Mouse (Mus musculus): ENCODE measurements around the gene Mto1. TPM values are rescaled to one million over a fixed set of nuclear protein-coding genes. Genes with fewer than 3 reads are reported as not detected.

The Mto1 gene
- polyA plus RNA-seq, 1 experiment, result 11.5 TPM

- Histone ChIP-seq H3K4me3 (ENCODE audit: control insufficient read depth, low read depth, low read length) (no peak overlapping the region), H3K27ac (ENCODE audit: control insufficient read depth, insufficient read depth, low read depth, low read length) (no peak overlapping the region), H3K4me1 (ENCODE audit: control insufficient read depth, insufficient read depth, low read length) (peaks cover 11% of the 10 kb centered on the region), H3K27me3 (ENCODE audit: control insufficient read depth, insufficient read depth, low read length) (no peaks in the 10 kb centered on the region), H3K36me3 (ENCODE audit: control insufficient read depth, insufficient read depth, low read length) (no peaks in the 10 kb centered on the region)
- no peak for TF ChIP-seq CTCF (IDR thresholded peaks at IDR 0.05; ENCODE audit: control insufficient read depth, insufficient read depth, insufficient replicate concordance, low read depth, low read length)
- no peak for TF ChIP-seq POLR2A (IDR thresholded peaks at IDR 0.05; ENCODE audit: control insufficient read depth, low read depth, low read length)
Observed at GRCm38 (mm10) chr9:78430486-78430885, 17.5 kb upstream of the Mto1 start.

DNA sequence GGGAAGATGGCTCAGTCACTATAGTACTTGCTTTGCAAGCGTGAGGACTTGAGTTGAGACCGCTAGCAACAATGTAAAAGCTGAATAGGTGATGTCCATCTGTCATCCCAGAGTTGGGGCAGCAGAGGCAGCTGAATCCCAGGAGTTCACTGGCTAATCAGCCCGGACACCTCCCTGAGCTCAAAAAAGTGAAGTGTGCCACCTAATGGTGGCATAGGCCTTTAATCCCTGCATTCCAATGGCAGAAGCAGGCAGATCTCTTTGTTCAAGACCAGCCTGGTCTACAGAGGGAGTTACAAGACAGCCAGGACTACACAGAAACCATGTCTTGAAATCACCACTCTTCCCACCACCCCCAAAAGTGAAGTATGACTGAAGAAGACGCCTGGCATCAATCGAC lies 15.5 kb upstream of the Mto1 start:
- Histone ChIP-seq H3K4me3 (ENCODE audit: control insufficient read depth, low read depth, low read length) (no peak overlapping the region), H3K36me3 (ENCODE audit: control insufficient read depth, insufficient read depth, low read length) (no peaks in the 10 kb centered on the region), H3K27me3 (ENCODE audit: control insufficient read depth, insufficient read depth, low read length) (no peaks in the 10 kb centered on the region), H3K27ac (ENCODE audit: control insufficient read depth, insufficient read depth, low read depth, low read length) (no peak overlapping the region), H3K4me1 (ENCODE audit: control insufficient read depth, insufficient read depth, low read length) (peaks cover 8% of the 10 kb centered on the region)
- TF ChIP-seq CTCF (IDR thresholded peaks at IDR 0.05; ENCODE audit: control insufficient read depth, insufficient read depth, insufficient replicate concordance, low read depth, low read length) (no peak), POLR2A (IDR thresholded peaks at IDR 0.05; ENCODE audit: control insufficient read depth, low read depth, low read length) (no peak)

DNA sequence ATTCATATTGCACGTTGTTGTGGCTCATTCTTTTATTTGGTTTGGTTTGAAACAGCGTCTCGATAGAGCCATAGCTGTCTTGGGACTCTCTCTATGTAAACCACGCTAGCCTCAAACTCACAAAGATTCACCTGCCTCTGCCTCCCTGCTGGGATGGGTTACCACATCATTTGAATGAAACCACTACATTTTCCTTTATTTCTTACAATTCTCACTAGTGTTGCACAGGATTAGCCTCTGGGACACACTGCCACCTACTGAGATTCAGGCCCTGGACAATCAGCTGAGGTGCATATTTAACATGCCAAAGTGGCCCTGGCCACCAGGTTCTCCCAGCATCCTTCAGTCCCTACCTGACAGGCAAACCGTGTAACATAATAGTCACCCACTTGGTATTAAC lies 8.6 kb upstream of the Mto1 start:
- H3K27me3 ChIP-seq (ENCODE audit: control insufficient read depth, insufficient read depth, low read length), result no peaks in the 10 kb centered on the region
- peaks cover 10% of the 10 kb centered on the region for H3K4me1 ChIP-seq (ENCODE audit: control insufficient read depth, insufficient read depth, low read length)
- TF ChIP-seq CTCF (IDR thresholded peaks at IDR 0.05; ENCODE audit: control insufficient read depth, insufficient read depth, insufficient replicate concordance, low read depth, low read length) (no peak), POLR2A (IDR thresholded peaks at IDR 0.05; ENCODE audit: control insufficient read depth, low read depth, low read length) (no peak)
- no peak overlapping the region for H3K4me3 ChIP-seq (ENCODE audit: control insufficient read depth, low read depth, low read length)
- H3K27ac ChIP-seq (ENCODE audit: control insufficient read depth, insufficient read depth, low read depth, low read length), result no peak overlapping the region
- H3K36me3 ChIP-seq (ENCODE audit: control insufficient read depth, insufficient read depth, low read length), result no peaks in the 10 kb centered on the region

DNA sequence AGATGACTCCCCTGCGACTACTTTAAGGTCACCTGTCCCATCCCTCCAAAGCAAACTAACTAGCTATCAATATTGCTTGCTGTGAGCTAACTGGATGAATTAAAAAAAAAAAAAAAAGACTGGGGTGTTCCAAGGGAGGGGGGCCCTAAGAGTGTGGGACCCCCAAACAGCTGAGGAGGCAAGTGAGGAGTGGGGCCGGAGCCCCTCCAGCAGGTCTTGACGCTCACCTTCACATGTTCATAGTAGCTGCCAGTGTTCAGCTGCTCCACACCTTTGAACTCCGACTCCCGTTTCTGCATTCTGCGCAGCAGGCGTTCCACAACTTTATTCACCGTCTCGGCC lies 5.8 kb upstream of the Mto1 start:
- Histone ChIP-seq H3K27me3 (ENCODE audit: control insufficient read depth, insufficient read depth, low read length) (no peaks in the 10 kb centered on the region), H3K4me1 (ENCODE audit: control insufficient read depth, insufficient read depth, low read length) (peaks cover 10% of the 10 kb centered on the region)

DNA sequence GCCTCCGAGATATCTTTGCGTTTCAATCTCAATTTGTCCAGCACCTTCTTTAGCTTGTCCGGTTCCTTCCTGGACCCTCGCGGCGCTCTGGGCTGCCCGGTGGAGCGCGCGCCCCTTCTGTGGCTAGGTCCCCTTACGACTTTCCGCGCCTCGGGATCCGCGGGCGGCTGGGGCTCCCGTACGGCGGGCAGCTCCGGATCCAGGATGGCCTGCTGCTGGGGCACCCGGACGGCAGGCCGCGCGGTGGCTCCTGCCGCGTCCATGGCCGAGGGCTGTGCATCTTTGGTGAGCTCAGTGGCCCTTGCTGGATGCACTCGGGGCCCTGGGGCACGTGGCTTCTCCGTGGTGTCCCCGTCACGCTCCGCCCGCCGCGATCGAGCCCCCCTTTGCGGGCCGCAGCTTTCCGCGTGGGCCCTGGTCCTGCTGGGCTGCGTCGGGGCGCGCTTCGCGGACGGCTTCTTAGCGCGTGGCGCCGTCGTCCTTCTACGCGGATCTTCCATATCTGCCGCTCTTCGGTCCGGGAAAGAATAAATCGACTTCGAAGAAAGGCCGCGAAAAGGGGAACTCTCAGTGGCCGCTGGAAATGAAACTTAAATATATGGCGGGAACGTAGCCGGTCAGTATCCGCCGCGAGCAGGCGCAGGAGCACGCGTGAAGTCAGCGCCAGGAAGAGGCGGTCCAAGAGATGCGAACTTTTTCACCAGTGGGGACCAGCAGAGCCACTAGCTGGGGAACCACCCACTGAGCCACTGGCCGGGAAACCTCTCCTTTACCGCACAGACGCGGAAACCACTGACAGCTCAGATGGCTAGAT lies 5.2 kb upstream of the Mto1 start, which contains the start of gene Cgas:
Cgas (minus strand) TSS at position 659 of the 814 bp plus-strand sequence.
- no peak within 1 kb of the TSS for H3K27ac ChIP-seq (ENCODE audit: control insufficient read depth, insufficient read depth, low read depth, low read length)
- TF ChIP-seq POLR2A (IDR thresholded peaks at IDR 0.05; ENCODE audit: control insufficient read depth, low read depth, low read length), result no peak
- no peak for TF ChIP-seq CTCF (IDR thresholded peaks at IDR 0.05; ENCODE audit: control insufficient read depth, insufficient read depth, insufficient replicate concordance, low read depth, low read length)
- peaks cover 10% of the 10 kb centered on the region for H3K4me1 ChIP-seq (ENCODE audit: control insufficient read depth, insufficient read depth, low read length)
- peak within 1 kb of the TSS; percentile 47 for H3K4me3 ChIP-seq (ENCODE audit: control insufficient read depth, low read depth, low read length)
- no peaks in the 10 kb centered on the region for H3K27me3 ChIP-seq (ENCODE audit: control insufficient read depth, insufficient read depth, low read length)
- H3K36me3 ChIP-seq (ENCODE audit: control insufficient read depth, insufficient read depth, low read length), result no peaks in the 10 kb centered on the region

More for the DNA sequence above, 5.8 kb upstream of the Mto1 start:
- Histone ChIP-seq H3K36me3 (ENCODE audit: control insufficient read depth, insufficient read depth, low read length) (no peaks in the 10 kb centered on the region), H3K27ac (ENCODE audit: control insufficient read depth, insufficient read depth, low read depth, low read length) (no peak overlapping the region), H3K4me3 (ENCODE audit: control insufficient read depth, low read depth, low read length) (peak overlapping the region; percentile 47)
- TF ChIP-seq CTCF (IDR thresholded peaks at IDR 0.05; ENCODE audit: control insufficient read depth, insufficient read depth, insufficient replicate concordance, low read depth, low read length), result no peak
- TF ChIP-seq POLR2A (IDR thresholded peaks at IDR 0.05; ENCODE audit: control insufficient read depth, low read depth, low read length), result no peak

- TF ChIP-seq POLR2A (IDR thresholded peaks at IDR 0.05; ENCODE audit: control insufficient read depth, low read depth, low read length), result no peak
- Histone ChIP-seq H3K4me3 (ENCODE audit: control insufficient read depth, low read depth, low read length) (peak overlapping the region; percentile 99), H3K36me3 (ENCODE audit: control insufficient read depth, insufficient read depth, low read length) (peaks cover 5% of the 10 kb centered on the region), H3K27ac (ENCODE audit: control insufficient read depth, insufficient read depth, low read depth, low read length) (no peak overlapping the region; the same call in 1 of the 2 replicates), H3K4me1 (ENCODE audit: control insufficient read depth, insufficient read depth, low read length) (peaks cover 10% of the 10 kb centered on the region), H3K27me3 (ENCODE audit: control insufficient read depth, insufficient read depth, low read length) (no peaks in the 10 kb centered on the region)
Observed at GRCm38 (mm10) chr9:78447606-78447972, 419 bp upstream of the Mto1 start.

GRCm38 (mm10) chr9:78450404-78450803 lies 2.4 kb downstream of the Mto1 start:
- no peak overlapping the region for H3K4me3 ChIP-seq (ENCODE audit: control insufficient read depth, low read depth, low read length)
- no peak overlapping the region for H3K27ac ChIP-seq (ENCODE audit: control insufficient read depth, insufficient read depth, low read depth, low read length)
- H3K27me3 ChIP-seq (ENCODE audit: control insufficient read depth, insufficient read depth, low read length), result no peaks in the 10 kb centered on the region
- peaks cover 7% of the 10 kb centered on the region for H3K36me3 ChIP-seq (ENCODE audit: control insufficient read depth, insufficient read depth, low read length)
- peaks cover 8% of the 10 kb centered on the region for H3K4me1 ChIP-seq (ENCODE audit: control insufficient read depth, insufficient read depth, low read length)
- TF ChIP-seq POLR2A (IDR thresholded peaks at IDR 0.05; ENCODE audit: control insufficient read depth, low read depth, low read length) (no peak), CTCF (IDR thresholded peaks at IDR 0.05; ENCODE audit: control insufficient read depth, insufficient read depth, insufficient replicate concordance, low read depth, low read length) (no peak)

Measured in testis, adult 2 months (tissue).